Mouse (Mus musculus) forebrain, embryonic 11.5 days (tissue): ENCODE results near the gene Tmem220. TPM values are rescaled to one million over a fixed set of nuclear protein-coding genes. Genes with fewer than 3 reads are reported as not detected.
A peak's percentile ranks its signal among the peaks of the same experiment; 100 is the strongest.

Experiments
- ATAC-seq: fragments of 200-750 bp; cut with Nextera tagmentation; replicated peaks from 2 replicates; pipeline ENCODE4 v1.8.0; 2017; ENCODE audit warnings: moderate TSS enrichment; ENCODE audit not compliant: low FRiP score
- DNase-seq: peaks from one replicate; pipeline ENCODE4 v3.0.0-alpha.2; 2017; ENCODE audit warnings: low spot score
- H3K27ac ChIP-seq: fragments of 300-500 bp; sonication (generic); 2 replicates; pipeline ENCODE4 v1.5.1; 2014; ENCODE audit warnings: low read depth, low read length
- H3K27me3 ChIP-seq: fragments of 300-500 bp; sonication (generic); 2 replicates; pipeline ENCODE4 v1.6.1; 2014; ENCODE audit warnings: mild to moderate bottlenecking, low read length, mixed read lengths; ENCODE audit not compliant: control insufficient read depth, insufficient read depth
- H3K36me3 ChIP-seq: fragments of 300-500 bp; sonication (generic); 2 replicates; pipeline ENCODE4 v1.6.1; 2014; ENCODE audit warnings: mild to moderate bottlenecking, low read length, moderate library complexity, mixed read lengths; ENCODE audit not compliant: control insufficient read depth, insufficient read depth
- H3K4me1 ChIP-seq: fragments of 300-500 bp; sonication (generic); replicated peaks from 2 replicates; pipeline ENCODE4 v1.6.1; 2014; ENCODE audit warnings: low read length, mixed read lengths; ENCODE audit not compliant: control insufficient read depth, insufficient read depth
- H3K4me2 ChIP-seq: fragments of 300-500 bp; sonication (generic); 2 replicates; pipeline ENCODE4 v1.6.1; 2014; ENCODE audit warnings: low read depth, mild to moderate bottlenecking, low read length, moderate library complexity, mixed read lengths; ENCODE audit not compliant: severe bottlenecking
- H3K4me3 ChIP-seq: fragments of 300-500 bp; sonication (generic); 2 replicates; pipeline ENCODE4 v1.5.1; 2014; ENCODE audit warnings: low read depth, low read length
- H3K9ac ChIP-seq: fragments of 300-500 bp; sonication (generic); 2 replicates; pipeline ENCODE4 v1.6.1; 2014; ENCODE audit warnings: low read length
- H3K9me3 ChIP-seq: fragments of 300-500 bp; sonication (generic); 2 replicates; pipeline ENCODE4 v1.6.1; 2016; ENCODE audit warnings: low read length, mixed read lengths; ENCODE audit not compliant: control insufficient read depth
- WGBS: fragments of 180-500 bp; shearing (Covaris S2); extraction: QIAGEN DNeasy Blood & Tissue Kit; methylation state at CpG from one replicate; pipeline ENCODE4 v1.1.7; 2014; 5-methylcytosine and 5-hydroxymethylcytosine counted together
- polyA plus RNA-seq: library from polyadenylated mRNA; unstranded; fragments of >200 nt; fragmentation: Nextera tagmentation; extraction: Ambion mirVana; gene quantifications from 2 replicates; pipeline ENCODE4 v1.2.1, GENCODE M21; 2014

Tmem220 gene
- polyA plus RNA-seq: 0.49 and 1.3 TPM in 2 replicates

DNA sequence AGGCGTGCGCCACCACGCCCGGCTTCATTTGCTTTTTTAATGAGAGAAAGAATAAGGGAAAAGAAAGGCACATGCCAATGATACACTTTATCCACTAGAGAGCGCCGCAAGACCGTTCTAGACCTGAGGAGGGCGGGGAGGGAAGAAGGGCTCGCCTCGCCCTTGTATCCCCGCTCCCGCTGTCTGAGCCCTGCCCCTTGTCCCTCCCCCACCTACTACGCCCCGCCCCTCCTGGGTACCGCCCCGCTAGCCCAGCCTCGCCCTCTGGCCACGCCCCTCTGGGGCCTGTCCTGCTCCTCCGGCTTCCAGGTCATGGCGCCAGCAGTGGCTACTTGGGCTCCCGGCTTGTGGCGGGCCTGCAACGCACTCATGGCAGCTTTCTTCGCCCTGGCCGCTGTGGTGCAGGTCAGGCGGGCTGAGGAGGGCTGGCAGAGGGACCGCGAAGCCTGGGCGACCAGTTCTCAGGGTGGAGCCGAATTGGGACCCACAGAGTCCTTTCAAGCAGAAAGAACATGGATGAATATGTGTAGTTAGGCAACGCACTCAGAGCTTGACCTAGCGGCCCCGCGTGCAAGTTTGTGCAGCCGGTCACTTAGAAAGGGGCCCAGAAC is at the start of gene Tmem220:
Tmem220 (plus strand) TSS at position 288 of the 611 bp plus-strand sequence.
- WGBS: under 1% methylated on average over 32 of the region's 35 CpGs
- DNase-seq (peak; percentile 98), ATAC-seq (peak; percentile 98)
- no peaks in the 10 kb centered on the region for H3K9me3 ChIP-seq
- no peak within 1 kb of the TSS for H3K27ac ChIP-seq
- peaks cover 3% of the 10 kb centered on the region; the same call in 1 of the 2 replicates for H3K4me1 ChIP-seq
- no peaks in the 10 kb centered on the region for H3K36me3 ChIP-seq
- peak within 1 kb of the TSS; percentile 58 for H3K4me2 ChIP-seq
- H3K4me3 ChIP-seq: peak within 1 kb of the TSS; percentile 37
- no peaks in the 10 kb centered on the region for H3K27me3 ChIP-seq
- peak within 1 kb of the TSS; percentile 58 for H3K9ac ChIP-seq

DNA sequence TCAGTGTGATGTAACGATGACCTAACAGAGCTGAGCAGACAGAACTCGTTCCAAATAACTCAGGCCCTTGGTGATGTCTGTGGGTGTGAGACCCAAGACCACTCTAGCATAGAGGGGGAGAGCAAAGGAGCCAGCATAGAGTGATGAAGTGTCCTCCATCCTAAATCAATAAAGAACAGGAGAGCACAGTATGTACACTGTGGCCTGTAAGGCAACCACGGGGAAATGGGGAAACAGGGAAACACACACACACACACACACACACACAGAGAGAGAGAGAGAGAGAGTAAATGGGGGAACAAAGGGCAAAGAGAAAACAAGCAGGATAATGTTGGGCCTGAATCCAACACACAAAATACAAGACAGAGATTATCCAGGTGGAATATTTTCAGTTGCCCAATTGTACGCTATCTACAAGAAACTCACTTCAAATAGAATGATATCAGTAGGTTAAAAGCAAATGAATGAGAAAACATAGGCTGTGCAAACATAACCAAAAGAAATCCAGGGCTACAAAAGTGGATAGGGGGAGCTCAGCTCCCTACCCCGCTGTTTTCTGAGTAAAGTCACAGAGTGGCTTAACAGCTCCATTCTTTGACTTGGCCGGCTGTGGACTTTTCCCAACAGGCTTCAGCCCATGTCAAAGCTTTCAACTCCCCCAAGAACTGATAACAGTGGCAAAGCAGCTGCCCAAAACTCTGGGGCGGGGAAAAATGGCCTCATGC is 49.2 kb upstream of the Tmem220 start:
- no peaks in the 10 kb centered on the region for H3K27me3 ChIP-seq
- no peak for DNase-seq

DNA sequence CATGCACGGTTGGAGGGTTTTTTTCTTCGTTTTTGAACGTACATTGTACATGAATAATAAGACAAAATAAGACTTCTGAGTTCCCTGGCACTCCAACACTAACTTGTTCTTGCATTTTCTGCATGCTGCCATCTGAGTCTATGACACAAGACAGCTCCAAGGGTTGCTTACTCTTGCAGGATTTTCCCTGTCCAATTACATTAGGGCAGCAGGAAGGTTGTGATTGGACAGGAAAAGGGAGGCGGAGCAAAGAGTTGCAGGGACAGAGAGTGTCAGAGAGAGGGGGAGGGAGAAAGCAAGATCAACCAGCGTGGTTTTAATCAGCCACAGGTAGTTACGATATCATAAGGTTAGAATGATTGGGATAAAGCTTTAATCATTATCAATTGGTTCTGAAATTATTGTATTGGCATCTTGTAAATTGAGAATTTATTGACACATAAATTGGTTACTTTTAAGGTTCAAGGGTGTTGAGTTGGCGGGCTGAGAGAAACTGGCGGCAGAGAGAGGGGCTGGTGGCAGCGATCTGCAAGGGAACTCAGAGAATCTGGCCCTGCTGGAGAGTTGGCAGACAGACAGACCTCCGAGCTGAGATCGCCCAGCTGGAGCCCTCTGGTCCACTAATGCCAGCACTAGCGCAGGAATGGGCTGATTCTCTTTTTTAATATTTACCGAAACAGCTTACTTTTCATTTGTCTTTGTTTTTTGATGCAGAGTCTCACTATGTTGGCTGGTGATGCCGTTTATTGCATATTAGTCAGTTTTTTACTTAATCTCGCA is 43.4 kb upstream of the Tmem220 start:
- H3K36me3 ChIP-seq: no peaks in the 10 kb centered on the region
- no peaks in the 10 kb centered on the region for H3K9me3 ChIP-seq
- H3K9ac ChIP-seq: no peak overlapping the region
- WGBS: 77% methylated on average over 15 of the region's 15 CpGs
- no peak for DNase-seq
- H3K4me2 ChIP-seq: no peak overlapping the region
- no peaks in the 10 kb centered on the region for H3K27me3 ChIP-seq
- H3K27ac ChIP-seq: no peak overlapping the region
- ATAC-seq: no peak
- no peak overlapping the region for H3K4me3 ChIP-seq
- peaks cover 5% of the 10 kb centered on the region; the same call in 1 of the 2 replicates for H3K4me1 ChIP-seq

More for the DNA sequence above, 49.2 kb upstream of the Tmem220 start:
- H3K36me3 ChIP-seq: no peaks in the 10 kb centered on the region
- ATAC-seq: no peak
- WGBS: 88% methylated on average over 7 of the region's 7 CpGs
- H3K4me2 ChIP-seq: no peak overlapping the region
- H3K9me3 ChIP-seq: no peaks in the 10 kb centered on the region; the same call in 1 of the 2 replicates
- H3K27ac ChIP-seq: no peak overlapping the region
- H3K9ac ChIP-seq: no peak overlapping the region
- H3K4me1 ChIP-seq: no peaks in the 10 kb centered on the region
- H3K4me3 ChIP-seq: no peak overlapping the region

DNA sequence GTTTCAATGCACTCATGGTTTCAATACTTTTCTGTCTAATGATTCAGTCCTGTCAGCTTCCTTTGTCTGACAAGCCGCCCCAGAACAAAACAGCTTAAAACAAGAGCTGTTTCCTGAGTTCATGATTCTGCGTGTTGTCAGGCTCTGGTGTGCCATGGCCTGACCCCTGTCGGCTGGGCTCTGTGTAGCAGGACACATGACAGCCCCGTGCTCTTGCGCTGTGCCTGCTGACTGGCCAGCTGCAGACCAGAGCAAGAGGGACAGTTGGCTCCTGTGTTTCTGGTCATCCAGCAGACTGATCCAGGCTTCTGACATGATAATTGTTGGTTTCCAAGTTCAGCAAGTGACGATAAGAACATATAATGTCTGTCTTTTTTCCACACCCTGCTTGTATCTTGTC is 42.2 kb upstream of the Tmem220 start:
- DNase-seq (peak; percentile 70), ATAC-seq (peak; percentile 57; the same call in 1 of the 2 replicates)
- WGBS: 37% methylated on average over 6 of the region's 6 CpGs
- Histone ChIP-seq H3K9me3 (no peaks in the 10 kb centered on the region), H3K4me1 (peaks cover 5% of the 10 kb centered on the region; the same call in 1 of the 2 replicates), H3K4me2 (no peak overlapping the region), H3K27ac (no peak overlapping the region), H3K9ac (no peak overlapping the region), H3K27me3 (no peaks in the 10 kb centered on the region), H3K36me3 (no peaks in the 10 kb centered on the region), H3K4me3 (no peak overlapping the region)

DNA sequence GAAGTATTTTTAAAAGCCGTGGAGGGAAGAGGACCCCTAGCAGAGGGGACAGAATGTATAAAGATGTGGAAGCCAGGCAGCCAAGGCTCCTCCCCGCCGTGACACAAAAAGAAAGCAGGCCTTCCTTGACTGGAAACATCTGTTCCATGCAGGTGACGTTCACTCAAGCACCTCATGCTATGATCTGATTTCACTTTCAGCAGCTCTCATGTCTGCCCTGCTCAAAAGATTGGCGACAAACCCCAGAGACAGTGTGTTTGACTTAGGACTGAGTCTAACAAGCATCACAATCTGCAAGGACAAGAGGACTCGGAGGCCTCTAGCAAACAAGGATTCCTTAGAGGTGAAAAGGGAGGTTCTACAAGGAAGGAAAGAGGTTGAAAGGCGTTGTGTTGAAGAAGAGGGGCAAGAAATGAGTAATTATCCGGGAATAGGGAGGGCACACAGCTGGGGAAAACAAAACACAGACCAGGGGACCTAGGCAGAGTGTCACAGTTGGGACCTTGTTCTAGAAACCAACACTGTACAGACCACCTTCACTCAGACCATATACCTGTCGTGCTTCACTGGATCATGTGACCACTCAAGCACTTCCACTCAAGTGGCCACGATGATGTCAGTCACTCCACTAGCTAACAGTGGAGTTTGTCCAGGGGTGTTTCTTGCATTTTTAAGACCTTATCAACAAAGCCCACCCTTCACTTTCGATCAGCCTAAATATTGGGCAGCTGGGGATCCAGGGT is 41.4 kb upstream of the Tmem220 start:
- peak overlapping the region; percentile 79 for H3K27ac ChIP-seq
- WGBS: 60% methylated on average over 11 of the region's 11 CpGs
- H3K9ac ChIP-seq: no peak overlapping the region; the same call in 1 of the 2 replicates
- H3K27me3 ChIP-seq: no peaks in the 10 kb centered on the region
- no peaks in the 10 kb centered on the region for H3K9me3 ChIP-seq
- ATAC-seq (no peak; the same call in 1 of the 2 replicates), DNase-seq (no peak)
- H3K36me3 ChIP-seq: no peaks in the 10 kb centered on the region
- no peak overlapping the region for H3K4me2 ChIP-seq
- H3K4me1 ChIP-seq: peaks cover 5% of the 10 kb centered on the region; the same call in 1 of the 2 replicates
- no peak overlapping the region for H3K4me3 ChIP-seq

DNA sequence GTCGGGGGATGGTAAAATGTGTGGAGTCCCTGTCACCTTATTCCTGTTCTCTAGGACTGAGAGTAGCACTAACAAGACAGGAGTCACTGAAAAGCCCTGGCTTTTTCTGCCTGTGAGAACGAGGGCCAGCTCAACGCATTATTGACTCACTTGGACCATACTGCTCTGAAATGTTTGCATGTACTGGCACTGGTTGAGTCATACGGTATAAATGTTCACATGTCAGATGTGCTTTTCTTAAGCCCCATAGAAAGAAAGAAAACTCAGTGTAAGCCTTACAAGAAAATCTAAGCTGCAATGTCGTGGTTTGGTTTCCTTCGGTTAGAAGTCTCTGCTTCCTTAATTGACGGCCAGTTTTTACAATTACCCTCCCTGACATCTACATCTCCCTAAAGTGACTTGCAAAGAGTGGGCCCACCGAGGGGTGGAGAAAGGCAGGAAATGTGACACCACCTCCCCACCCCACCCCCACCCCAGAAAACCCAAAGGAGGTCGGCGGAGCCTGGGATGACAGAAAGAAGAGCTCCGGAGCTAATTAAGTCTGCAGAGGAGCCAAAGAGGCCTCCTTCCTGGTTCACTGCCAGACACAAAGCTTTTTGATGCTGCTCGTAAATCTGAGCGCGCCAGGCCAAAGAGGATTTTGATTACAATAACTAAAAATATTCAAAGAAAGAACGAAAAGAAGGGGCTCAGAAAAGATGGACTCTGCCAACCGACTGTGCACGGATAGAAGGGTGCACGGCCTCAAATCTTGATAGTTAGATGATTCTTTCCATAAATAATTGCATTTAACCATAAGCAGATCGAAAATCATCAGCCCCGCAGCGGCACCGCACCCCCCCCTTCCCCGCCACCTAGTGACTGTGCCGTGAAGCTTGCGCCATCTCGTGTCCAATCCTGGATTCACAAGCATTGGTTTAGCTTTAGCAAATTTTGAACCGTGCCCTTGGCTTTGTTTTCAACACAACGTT is 40.5 kb upstream of the Tmem220 start:
- Histone ChIP-seq H3K27ac (peak overlapping the region; percentile 79), H3K4me3 (peak overlapping the region; percentile 31), H3K4me1 (peaks cover 5% of the 10 kb centered on the region; the same call in 1 of the 2 replicates), H3K9ac (peak overlapping the region; percentile 61), H3K27me3 (no peaks in the 10 kb centered on the region), H3K36me3 (no peaks in the 10 kb centered on the region), H3K9me3 (no peaks in the 10 kb centered on the region), H3K4me2 (peak overlapping the region; percentile 57)
- WGBS: 4% methylated on average over 28 of the region's 28 CpGs
- ATAC-seq (peak; percentile 71), DNase-seq (peak; percentile 90)

DNA sequence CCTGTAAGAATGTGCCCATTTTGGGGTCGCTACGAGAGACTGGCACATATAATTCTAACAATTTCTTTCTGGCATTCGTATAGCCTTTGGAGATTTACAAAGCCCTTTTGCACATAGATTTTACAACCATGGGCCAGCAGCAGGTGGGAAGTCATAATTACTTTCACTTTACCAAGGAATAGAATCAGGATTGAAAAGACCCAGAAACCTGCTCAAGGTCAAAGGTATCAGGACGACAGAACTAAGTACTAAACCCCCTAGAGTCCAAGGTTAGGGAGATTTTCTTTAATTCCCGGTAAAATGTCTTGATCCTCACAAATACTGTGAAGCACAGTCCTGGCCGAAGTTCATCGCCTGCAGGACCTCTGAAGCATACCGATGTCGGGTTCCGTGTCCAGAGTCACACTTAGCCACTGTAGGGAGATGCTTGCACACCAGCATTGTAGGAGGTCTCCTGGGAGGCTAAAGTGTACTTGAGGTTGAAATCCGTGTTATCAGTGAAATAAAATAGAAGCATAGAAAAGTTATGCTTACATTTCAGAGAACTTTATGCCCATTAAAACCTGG is 39.7 kb upstream of the Tmem220 start:
- H3K27me3 ChIP-seq: no peaks in the 10 kb centered on the region
- no peak for DNase-seq
- H3K4me2 ChIP-seq: peak overlapping the region; percentile 57
- H3K4me3 ChIP-seq: peak overlapping the region; percentile 31
- peak overlapping the region; percentile 79 for H3K27ac ChIP-seq
- peaks cover 5% of the 10 kb centered on the region; the same call in 1 of the 2 replicates for H3K4me1 ChIP-seq
- 41% methylated on average over 11 of the region's 11 CpGs for WGBS
- H3K9ac ChIP-seq: peak overlapping the region; percentile 61
- no peak for ATAC-seq
- H3K36me3 ChIP-seq: no peaks in the 10 kb centered on the region
- H3K9me3 ChIP-seq: no peaks in the 10 kb centered on the region
